Mouse (Mus musculus) induced T-regulatory cell, adult 2 months (primary cell): ENCODE data around the gene Rbm18.
"Not testable (repeated sequence)": the region's sequence is repeated elsewhere in the genome, so short reads cannot be mapped to it uniquely, and the experiment has no call there.

Source experiments
- DNase-seq: peaks from one replicate; pipeline ENCODE4 v3.0.0-alpha.2; 2012; ENCODE audit warnings: low read depth

The Rbm18 gene

DNA sequence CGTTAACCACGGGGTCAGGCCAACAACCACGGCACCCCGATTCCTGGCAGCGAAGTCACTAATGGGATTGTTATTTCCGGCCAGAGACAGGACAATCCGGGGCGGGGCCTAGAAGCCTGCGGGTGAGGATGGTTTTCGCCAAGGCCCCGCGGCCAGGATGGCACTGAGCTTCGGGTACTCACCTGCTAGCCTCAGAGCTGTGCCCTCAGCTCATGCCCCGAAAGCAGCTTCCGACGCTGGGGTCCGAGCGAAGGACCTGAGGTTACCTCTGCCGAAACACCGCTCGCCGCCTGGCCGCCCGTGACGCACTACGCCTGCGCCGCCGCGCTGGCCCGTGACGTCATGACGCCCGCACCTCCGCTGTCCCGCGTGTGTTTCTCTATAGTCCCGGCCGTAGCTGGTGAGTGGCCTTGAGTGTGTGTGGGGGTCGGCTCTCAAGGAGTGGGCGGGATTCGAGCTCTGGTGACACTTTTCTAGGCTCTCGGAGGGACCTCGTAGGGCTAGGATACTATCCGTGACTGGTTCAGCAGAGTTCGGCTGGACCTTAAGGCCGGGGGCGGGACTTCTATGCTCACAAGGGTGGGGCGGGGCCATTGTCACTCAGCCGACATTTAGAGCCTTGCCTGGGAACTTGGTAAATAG is at the start of gene Rbm18, which contains the start of gene Mrrf:
Gene Rbm18, minus strand, starts transcription at position 474 of the 642 bp plus-strand sequence.
Gene Mrrf, plus strand, starts transcription at position 90 of the 642 bp plus-strand sequence.
- DNase-seq: peak; percentile 94

DNA sequence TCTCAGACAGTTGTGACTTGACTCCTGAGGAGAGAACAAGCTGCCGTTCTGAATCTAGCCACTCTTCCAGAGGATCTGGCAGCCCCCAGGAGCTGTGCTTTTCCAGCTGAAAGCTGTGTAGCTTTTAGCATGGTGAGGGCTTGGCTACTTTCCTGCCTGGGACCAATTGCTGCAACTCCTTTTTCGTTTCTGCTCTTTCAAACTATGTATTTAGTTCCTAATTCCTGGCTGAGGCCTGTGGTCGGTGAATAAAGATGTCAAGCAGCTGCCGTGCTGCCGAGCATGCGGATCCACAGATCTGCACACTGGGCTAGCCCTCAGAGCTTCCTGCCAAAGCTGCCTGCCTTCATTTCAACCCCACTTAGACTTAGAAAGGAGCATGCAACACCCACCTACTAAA is 48.3 kb upstream of the Rbm18 start:
- DNase-seq: no peak

DNA sequence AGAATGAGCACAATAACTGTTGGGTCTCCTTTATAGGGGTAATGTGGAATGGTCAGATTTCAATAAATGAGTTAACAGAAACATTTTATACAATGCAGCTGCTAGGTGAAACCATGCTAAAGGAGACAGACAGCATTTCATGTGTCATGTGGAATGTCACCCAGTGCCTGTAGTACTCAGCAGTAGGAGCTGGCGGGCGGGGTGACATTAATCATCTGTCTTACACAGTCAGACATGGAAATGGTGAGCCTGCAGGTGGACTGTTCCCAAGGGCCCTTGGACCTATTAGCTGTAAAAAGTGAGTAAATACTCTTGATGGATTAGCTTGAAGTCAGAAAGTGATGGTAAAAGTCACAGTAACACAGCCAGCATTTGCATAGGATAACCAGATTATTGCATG is 47.6 kb upstream of the Rbm18 start:
- DNase-seq: no peak

DNA sequence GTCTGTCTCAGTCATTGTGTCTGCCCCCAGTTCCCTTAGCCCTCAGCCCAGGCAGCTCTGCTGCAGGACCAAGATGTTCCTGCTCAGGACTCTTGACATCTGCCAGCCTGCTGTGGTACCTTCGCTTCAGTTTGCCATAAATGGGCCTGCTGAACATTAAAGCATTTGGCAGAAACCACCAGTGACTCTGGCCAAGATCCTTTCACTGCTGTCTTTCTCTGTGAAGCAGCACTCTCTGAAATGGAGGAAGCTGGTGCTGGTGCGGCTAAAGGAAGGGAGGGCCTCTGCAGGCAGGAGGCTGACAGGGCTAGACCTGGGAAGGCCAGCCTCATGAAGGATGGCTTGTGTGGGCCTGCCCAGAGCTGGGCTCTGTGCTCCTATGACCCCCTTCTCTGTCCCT is 46.7 kb upstream of the Rbm18 start:
- DNase-seq: no peak

DNA sequence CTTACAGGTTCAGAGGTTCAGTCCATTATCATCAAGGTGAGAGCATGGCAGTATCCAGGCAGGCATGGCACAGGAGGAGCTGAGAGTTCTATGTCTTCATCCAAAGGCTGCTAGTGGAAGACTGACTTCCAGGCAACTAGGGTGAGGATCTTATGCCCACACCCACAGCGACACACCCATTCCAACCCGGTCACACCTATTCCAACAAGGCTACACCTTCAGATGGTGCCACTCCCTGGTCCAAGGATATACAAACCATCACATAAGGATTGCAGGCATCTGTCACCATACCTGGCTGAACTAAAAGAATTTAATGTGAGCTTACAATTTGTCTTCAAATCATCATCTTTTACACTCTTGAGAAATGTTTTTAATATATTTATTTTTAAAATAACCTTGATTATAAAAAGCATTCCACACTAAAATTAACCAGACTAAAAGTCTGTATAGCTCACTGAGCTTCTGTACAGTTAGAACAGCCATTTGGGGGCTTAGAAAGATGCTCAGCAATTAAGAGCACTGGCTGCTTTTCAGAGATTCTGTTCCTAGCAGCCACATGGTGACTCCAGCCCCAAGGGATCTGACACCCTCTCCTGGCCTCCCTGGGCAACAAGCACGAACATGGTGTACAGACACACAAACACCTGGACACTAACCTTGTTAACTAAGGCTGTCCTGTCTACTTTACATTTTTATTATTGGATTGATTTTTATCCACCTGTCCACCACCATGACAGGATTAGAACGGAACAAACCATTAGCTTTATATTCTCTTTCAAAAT is 45.2 kb upstream of the Rbm18 start:
- DNase-seq: not testable (repeated sequence)

DNA sequence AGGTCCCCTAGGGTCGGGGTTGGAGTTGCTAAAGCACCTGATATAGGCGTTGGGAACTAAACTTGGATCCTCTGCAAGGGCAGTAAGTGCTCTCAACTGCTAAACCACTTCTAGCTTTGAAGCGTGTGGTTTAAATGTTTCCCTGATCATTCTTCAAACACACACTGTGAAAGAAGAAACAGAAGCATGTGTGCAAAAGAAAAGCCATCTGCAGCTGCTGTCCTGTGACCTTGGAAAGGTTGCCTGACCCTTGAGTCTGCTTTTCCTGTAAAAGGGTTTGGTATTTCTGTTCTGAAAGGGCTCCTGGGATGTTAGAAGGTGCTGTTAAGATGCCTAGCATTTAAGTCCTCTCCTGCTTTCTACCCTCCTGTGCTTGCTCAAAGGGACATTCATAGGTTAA is 42.9 kb upstream of the Rbm18 start:
- DNase-seq: no peak

DNA sequence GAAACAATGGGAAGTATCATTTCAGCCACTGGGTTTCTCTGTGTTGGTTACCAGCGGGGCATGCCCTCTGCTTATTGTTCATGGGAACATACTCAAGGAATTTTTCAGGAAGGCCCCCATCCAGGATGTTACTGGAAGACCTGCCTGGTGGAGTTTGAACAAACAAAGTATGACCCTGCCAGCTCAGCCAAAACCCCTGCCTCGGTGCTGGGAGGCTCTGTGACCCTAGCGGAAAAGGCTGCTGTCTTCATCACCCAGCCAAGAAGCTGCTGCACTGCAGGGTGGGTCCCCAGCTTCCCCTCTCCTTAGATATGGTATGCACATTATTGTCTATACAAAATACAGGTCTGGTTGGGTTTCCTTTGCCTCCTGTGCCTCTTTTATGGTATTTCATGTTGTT is 36.0 kb upstream of the Rbm18 start:
- DNase-seq: no peak

DNA sequence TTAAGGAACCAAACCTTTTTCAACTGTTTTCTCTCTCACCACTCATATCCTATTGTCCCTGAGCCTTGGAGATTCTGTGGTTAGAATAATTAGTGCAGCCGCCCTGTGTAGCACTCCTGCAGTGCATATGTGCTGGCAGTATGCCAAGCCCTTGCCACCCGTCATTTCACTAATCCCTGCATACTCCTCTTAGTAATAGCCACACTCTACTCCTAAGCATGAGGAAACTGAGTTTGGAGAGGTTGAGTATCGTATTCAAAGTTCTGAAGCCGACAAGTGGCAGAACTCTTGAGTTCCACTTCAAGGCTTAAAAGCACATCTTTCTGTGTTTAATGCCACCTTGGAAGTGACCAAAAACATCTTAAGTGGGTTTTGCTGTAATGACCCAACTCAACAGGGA is 35.6 kb upstream of the Rbm18 start:
- no peak for DNase-seq

DNA sequence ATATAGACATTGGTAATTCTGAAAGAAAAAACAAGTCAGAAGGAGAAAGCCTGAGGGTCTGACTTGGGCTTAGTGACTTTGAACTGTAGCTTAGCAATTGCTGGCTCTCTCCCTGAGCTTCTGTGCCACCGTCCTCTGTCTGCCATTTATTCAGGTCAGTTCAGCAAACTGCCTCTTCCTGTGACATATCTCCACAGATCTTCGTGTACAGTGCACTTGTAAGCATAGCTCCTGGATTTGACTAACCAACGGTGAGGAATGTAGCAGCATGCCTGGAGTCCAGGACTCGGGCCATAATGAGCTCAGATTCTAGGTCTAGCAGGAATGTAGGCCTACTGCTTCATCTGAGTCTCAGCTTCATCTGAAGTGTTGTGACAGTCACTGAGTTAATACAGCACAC is 32.6 kb upstream of the Rbm18 start:
- DNase-seq: no peak

DNA sequence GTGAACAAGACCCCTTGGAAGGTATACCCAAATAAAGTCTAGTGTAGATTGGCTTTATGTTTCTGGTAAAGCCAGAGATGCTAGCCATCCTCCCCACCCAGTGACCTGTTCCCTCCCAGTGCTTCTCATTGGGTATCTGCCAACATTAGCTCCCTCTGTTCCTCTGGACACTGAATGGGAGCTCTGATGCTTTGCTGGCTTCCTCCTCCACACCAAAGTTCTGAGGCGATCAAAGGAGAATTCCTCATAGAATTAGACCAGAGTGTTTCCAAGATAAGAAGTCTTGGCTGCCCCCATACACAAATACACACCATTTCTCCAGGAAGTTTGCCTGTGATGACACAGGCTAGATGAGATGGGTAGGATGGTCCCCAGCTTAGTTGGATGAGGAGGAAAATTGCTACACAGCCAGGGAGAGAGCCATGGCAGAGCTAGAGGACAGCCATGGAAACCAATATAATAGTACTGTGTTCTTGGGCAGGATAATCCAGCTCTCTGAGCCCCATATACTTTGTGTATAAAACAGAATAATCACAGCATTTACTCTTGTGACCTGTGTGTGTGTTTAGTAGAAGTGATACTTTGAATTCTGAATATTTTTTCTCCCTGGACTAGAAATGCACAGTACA is 31.5 kb upstream of the Rbm18 start:
- no peak for DNase-seq

DNA sequence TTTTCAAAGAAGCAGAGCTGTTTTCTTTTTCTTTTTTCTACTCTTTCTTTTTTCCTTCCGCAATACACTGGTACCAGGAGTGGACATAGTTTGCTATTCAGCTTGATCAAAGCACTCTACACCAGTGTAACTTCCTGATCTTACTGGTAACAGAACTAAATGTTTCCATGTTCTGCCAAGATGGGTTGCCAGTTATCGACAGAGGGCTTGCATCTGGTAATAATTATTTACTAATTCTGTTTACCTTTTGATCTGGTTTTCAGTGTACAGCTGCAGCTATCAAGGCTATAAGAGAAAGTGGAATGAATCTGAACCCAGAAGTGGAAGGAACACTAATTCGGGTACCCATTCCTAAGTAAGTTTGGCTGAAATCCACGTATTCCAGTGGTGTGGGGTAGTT is 22.8 kb upstream of the Rbm18 start:
- DNase-seq: no peak

DNA sequence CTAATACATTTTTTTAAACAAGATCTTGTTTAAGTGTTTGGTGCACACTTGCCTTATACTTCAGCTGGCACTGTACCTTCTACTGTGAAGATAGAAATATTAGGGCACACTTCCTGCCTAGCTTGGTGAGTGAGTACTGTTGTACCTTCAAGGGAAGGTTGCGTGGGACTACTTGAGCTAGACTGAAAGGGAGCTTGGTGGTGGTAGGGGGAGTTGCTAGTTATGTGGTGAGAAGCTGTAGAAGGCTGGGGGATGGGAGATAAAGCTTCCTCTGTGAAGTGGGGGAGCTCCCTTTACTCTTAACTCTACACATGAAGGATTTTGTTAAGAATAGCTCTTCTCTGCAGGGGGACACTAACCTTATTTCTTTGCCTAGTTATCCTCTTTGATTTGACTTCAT is 20.9 kb upstream of the Rbm18 start:
- peak; percentile 14 for DNase-seq

DNA sequence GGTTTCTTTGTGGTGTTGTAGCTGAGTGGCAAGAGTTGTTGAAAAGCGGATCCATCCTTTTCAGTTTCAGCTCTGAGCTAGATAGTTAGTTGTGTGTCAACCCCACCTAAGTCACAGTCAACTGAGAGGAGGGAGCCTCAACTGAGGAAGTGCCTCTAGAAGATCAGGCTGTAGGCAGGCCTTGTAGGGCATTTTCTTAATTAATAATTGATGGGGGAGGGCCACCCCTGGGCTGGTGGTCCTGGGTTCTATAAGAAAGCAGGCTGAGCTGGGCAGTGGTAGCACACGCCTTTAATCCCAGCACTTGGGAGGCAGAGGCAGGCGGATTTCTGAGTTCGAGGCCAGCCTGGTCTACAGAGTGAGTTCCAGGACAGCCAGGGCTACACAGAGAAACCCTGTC is 15.8 kb upstream of the Rbm18 start:
- DNase-seq: not testable (repeated sequence)

DNA sequence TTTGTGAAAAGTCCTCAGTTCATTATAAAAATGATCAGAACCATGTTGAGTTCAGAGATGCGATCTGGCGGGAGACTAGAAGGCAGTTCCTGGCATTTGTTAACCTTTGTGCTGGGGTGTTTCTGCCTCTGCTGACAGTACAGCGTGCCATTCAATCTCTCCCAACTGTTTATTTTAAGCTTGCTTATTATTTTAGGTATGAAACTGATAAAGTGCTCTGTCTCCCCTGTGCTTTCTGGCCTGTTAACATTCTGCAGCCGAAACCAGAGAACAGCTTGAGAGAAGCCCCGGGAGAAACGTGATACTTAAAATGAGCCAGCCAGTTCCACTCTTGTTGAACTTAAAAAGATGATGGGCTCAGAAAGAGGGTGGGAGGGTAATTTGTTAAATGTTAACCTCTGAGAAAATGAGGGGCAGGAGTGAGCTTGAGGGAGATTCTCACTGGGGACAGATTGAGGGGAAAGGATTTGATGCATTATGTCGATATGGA is 12.3 kb upstream of the Rbm18 start:
- DNase-seq: no peak

DNA sequence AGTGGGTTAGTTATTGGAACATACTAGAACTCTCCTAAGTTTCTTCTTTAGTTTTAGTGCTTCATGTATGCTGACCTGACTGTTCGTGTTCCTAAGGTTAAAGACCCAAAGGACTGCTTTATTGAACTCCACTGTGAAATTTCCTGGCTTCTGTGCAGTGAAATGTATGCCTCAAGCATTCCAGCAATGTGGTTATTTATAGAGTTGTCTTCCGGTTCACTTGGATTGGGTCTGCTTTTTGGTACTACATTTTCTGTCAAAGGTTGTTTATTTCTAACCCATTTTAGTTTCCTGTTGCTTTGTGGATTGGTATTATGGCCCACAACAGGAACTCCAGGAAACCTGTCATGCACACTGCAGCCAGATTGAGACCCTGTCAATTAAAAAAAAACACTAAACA is 2.5 kb upstream of the Rbm18 start:
- no peak for DNase-seq

DNA sequence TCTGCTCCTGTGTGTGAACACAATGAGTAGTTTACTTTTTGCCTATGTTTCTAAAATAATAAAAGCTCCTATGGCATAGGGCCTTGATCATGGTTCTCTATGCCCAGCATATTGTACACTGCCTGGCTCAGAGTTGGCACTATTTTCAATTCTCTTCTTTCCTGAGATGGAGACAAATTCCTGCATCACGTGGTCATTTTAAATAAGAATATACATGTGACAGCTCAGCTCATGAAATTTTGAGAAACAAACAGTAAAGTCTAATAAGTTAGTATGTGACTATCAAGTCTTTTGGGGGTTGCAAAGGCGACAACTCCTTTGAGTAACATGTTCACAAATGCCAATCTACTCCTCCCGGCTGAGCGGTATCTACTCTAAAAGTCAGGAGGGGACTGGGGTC is 686 bp downstream of the Rbm18 start:
- DNase-seq: no peak

DNA sequence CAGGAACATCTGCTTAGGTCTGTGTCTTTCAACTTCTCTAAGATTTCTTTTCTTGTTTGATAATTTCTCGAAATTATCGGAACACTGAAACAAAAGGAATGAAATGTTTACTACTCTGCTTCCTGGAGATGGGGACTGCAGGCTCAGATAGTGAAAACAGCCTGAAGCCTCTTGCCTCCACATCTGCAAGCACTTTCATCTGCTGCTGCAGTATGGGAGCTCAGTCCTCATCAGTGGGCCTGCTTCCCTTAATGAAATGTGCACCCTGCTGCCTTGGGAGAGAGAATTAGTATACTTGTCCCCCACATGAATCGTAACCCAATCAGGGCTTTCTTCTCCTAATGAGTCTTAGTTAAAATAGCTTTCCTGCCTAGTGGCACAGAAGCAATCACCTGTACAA is 7.5 kb downstream of the Rbm18 start:
- no peak for DNase-seq

DNA sequence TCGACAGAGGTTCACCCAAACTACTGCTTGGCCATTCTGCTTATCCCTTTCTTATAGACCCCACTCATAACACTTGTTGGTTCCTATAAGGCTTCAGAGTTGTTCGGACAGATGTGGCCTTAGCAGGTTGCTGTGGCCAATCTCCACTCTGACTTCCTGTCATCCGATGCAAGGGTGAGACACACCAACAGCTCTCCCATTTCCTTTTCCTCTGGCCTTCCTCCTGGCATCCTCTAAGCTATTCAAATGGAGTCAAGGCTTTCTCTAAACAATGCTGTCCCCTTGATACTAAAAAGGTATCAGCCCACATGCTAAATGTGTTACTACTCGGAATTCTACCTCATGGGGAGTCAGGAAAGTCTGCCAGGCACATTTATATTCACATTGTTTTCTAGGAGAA is 8.6 kb downstream of the Rbm18 start:
- no peak for DNase-seq

DNA sequence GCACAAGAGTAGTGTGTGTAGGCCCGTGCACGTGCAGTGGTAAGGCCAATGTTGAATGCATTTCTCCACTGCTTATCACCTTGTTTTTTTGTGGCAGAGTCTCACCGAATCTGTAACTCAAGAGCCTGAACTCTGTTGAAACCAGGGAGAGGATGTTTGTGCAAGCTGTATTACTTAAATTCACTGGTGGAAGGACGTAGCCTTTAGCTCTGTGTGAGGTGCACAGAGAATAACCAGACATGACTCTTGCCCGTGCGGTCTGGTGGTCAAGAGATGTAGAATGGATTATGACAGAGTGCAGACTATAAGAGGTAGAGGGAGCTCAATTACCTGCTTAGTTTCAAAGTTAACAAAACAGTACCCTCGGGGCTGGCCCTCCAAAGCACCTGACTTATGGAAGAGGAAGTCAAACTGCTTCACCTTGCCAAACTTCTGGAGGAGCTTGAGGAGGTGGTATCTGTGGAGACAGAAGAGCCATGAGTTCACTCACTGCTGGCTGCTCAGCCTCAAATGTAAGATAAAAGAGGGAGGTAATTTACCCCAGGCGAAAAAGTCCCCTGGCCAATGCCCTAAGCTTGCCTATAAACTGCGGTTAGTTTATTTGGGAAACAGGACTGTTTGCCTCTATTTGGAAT is 9.7 kb downstream of the Rbm18 start:
- DNase-seq: no peak

DNA sequence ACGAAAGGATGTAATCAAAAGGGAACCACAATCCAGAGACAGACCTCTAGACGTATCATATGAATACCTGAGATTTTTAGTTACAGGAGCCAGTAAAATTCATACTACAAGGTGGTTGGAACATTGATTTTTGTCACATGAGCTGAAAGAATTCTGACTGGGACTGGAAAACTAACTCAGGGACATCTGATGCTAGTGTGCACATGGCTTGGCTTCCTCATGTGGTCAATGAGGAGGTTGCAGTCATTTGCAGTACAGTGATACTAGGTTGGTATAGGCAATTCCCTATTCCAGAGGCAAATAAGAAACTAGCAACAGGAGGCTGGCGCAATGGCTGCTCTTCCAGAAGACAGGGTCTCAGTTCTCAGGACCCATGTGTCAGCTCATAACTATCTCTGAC is 23.9 kb downstream of the Rbm18 start:
- DNase-seq: no peak

DNA sequence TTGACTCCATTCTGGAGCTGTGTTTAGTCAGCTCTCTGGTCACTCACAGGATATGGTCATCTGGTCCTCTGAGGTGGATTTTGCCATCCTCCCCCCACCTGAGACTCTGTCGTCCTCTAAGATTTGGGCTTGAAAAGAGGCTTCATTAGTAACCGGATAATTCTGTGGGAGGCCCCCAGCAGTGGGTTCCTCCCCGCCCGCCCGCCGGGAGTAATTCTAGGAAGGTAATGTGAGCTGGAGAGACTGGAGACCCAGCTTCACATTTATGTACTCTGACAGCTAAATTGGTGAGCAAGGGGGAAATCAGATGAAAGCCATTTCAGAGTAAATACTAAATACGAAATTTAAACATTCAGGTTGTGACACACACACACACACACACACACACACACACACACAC is 28.0 kb downstream of the Rbm18 start:
- no peak for DNase-seq

DNA sequence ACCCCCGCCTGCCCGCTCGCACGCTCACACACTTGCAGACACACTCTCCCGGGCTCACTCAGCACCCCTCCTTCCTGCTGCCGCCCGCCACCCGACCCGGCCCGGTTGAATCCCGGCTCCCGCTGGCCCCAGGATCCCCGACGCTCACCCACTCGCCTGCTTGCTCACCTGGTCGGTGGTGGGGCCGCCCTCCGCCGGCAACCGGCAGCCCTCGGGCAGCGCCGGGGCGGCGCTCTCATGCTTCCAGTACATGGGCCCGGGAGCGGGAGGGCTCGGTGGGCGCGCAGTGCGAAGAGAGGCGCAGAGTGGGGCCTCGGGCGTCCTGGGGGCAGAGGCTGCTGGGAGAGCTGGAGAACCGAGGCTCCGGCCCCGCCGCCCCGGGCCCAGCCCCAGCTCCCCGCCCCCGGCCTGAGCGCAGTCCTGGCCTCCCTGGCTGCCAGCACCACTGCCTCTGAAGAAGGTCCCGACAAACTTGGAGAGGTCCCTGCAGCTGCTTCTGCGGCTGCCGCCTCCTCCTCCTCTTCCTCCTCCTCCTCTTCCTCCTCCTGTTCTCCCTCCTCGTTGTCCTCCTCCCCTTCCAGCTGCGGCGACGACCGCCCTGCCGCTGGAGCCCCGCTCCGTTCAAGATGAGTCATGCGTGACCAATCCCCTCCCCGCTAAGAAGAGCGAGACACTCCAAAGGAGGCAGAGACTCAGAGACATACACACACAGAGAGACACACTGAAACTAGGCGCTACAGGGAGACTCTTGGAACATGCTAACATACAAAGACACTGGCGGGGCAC is 31.4 kb downstream of the Rbm18 start, which contains the start of gene Lhx6:
Gene Lhx6, minus strand, starts transcription at position 453 of the 786 bp plus-strand sequence.
- DNase-seq: no peak
